Mouse (Mus musculus) embryonic fibroblast, embryonic 13.5 days (primary cell): Measurements from ENCODE around the gene Trip10. TPM values are rescaled to one million over a fixed set of nuclear protein-coding genes. Genes with fewer than 3 reads are reported as not detected.

Source experiments
- H3K27ac ChIP-seq: 2 replicates; pipeline ENCODE4 v1.5.1; 2012; ENCODE audit warnings: low read length, control low read depth, inconsistent platforms; ENCODE audit not compliant: insufficient read depth
- H3K4me1 ChIP-seq: 2 replicates; pipeline ENCODE4 v1.6.1; 2011; ENCODE audit warnings: low read length; ENCODE audit not compliant: control insufficient read depth, insufficient read depth
- H3K4me3 ChIP-seq: 2 replicates; pipeline ENCODE4 v1.5.1; 2011; ENCODE audit warnings: mild to moderate bottlenecking, control low read depth, low read length; ENCODE audit not compliant: insufficient read depth
- CTCF ChIP-seq: IDR thresholded peaks from 2 replicates; pipeline ENCODE4 v1.5.1; 2011; ENCODE audit warnings: mild to moderate bottlenecking, control low read depth, low read length, moderate library complexity, borderline replicate concordance; ENCODE audit not compliant: insufficient read depth
- POLR2A ChIP-seq: IDR thresholded peaks from 2 replicates; pipeline ENCODE4 v1.6.1; 2011; ENCODE audit warnings: low read depth, mild to moderate bottlenecking, control low read depth, low read length, moderate library complexity
- polyA plus RNA-seq: library from polyadenylated mRNA; stranded (reverse); fragments of >200 nt; gene quantifications from 2 replicates; pipeline ENCODE4 v1.2.4, GENCODE M21; 2011; ENCODE audit warnings: low read depth; ENCODE audit not compliant: missing spikeins, insufficient read length

Trip10 gene
- polyA plus RNA-seq, 1 experiment: 61.3 TPM

DNA sequence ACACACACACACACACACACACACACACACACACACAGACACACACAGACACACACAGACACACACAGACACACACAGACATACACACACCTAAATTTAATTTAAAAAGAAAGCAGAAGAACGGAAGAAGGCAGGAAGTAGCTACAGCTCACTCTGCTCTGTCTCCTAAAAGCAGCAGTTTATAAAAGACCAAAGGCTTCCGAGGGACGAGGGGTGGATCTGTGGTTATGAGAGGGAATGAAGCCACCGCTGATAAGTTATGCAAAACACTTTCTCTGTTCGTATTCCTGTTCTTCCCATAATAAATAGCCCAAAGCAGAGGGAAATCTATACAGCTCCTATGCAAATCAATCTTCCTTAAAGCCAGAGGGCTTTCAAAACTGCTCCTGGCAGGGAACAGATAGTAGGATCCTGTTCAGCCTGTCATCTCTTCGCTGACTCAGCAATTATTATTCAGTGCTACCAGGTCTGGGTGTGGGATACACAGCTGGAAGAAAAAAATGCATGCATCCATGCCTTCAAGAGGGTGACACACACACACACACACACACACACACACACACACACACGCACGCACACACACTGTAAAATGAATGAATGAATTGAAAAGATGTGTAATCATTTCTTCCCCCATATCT lies 37.6 kb downstream of the Trip10 start:
- TF ChIP-seq CTCF: no peak
- no peak overlapping the region for H3K4me3 ChIP-seq
- H3K4me1 ChIP-seq: no peaks in the 10 kb centered on the region
- H3K27ac ChIP-seq: no peak overlapping the region

DNA sequence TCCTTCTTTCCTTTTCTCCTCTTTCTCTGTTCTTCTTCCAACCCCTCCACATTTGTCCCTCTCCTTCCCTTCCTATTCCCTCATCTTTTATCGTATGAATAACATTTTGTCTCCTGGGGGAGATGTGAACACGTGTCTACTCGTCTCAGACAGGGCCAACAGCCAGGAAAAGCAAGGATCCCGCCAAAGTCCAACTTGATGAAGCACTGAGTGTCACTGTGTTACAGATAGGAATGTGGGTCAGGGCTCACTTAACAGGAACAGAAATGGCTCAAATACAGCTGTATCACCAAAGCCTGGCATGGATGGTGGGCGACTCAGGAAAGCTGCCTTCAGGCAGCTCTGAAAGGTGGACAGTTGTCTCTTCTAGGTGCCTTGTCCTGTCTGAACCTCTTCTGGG lies 40.0 kb downstream of the Trip10 start:
- TF ChIP-seq CTCF: no peak
- Histone ChIP-seq H3K4me1 (no peaks in the 10 kb centered on the region), H3K4me3 (no peak overlapping the region), H3K27ac (no peak overlapping the region)

- TF ChIP-seq CTCF (no peak), POLR2A (no peak)
- H3K4me3 ChIP-seq: no peak overlapping the region
- H3K27ac ChIP-seq: no peak overlapping the region
- H3K4me1 ChIP-seq: no peaks in the 10 kb centered on the region
Measured at GRCm38 (mm10) chr17:57290001-57290670, 40.9 kb downstream of the Trip10 start.

DNA sequence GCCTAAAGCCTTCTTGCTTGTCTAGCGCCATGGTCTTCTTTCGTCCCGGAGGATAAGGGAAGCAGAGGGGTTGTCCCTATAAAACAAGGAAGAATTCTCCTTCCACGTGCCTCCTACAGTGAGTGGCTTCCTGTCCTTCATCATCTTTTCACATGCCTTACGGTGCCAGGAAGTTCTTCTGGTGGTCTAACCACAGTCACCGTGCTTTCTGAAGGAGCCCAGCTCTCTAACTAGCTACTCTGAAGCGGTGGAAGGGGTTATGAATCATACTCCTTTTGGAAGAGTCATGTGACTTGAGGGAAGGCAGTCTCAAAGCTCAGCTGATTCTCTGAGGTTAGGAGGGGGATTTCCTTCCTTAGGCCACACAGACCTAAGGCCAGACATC lies 41.4 kb downstream of the Trip10 start:
- no peak for TF ChIP-seq CTCF
- TF ChIP-seq POLR2A: no peak
- H3K27ac ChIP-seq: no peak overlapping the region
- H3K4me1 ChIP-seq: no peaks in the 10 kb centered on the region
- no peak overlapping the region for H3K4me3 ChIP-seq

DNA sequence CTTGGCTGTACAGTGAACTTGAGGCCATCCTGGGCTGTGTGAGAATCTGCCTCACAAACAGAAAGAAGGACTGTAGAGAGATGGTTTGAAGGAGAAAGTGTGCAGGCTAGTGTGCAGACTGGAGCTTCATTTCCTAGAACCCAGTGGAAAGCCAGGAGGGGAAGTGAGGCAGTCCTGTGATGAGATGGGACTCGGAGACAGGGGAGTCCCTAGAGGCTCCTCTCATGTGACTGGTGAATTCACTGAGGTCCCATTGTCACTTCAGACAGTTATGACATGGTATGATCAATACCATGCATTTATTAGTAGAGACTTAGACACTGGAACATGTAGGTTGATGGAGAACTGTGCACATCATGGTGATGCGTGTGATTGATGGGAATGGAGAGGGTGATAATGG lies 43.0 kb downstream of the Trip10 start:
- TF ChIP-seq POLR2A (no peak), CTCF (no peak)
- H3K4me3 ChIP-seq: no peak overlapping the region
- no peak overlapping the region for H3K27ac ChIP-seq
- H3K4me1 ChIP-seq: no peaks in the 10 kb centered on the region

DNA sequence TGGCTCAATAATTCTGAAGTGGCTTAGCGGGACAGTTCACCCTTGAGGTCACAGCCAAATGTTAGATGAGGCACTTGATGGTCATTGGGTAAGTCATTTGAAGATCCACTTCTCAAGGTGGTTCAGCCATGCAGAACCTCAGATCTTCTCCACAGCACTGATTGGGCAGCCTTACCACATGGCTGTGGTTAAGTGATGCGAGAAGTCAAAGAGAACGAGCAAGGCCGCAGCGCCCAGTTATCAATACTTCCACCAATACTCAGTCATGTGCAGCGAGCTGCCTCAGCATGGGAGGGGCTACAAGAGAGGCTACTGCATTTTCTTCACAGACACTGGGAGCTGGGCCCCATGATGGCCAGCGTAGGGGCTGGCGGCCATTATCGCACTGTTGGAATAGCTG lies 43.7 kb downstream of the Trip10 start:
- no peak overlapping the region for H3K27ac ChIP-seq
- no peaks in the 10 kb centered on the region for H3K4me1 ChIP-seq
- no peak overlapping the region for H3K4me3 ChIP-seq
- TF ChIP-seq POLR2A (no peak), CTCF (no peak)

GRCm38 (mm10) chr17:57295935-57296334 lies 46.7 kb downstream of the Trip10 start:
- Histone ChIP-seq H3K4me1 (no peaks in the 10 kb centered on the region), H3K27ac (no peak overlapping the region), H3K4me3 (no peak overlapping the region)
- TF ChIP-seq CTCF (no peak), POLR2A (no peak)

- TF ChIP-seq POLR2A: no peak
- no peak for TF ChIP-seq CTCF
- Histone ChIP-seq H3K4me3 (no peak overlapping the region), H3K4me1 (no peaks in the 10 kb centered on the region), H3K27ac (no peak overlapping the region)
Measured at GRCm38 (mm10) chr17:57297040-57297439, 47.8 kb downstream of the Trip10 start.

DNA sequence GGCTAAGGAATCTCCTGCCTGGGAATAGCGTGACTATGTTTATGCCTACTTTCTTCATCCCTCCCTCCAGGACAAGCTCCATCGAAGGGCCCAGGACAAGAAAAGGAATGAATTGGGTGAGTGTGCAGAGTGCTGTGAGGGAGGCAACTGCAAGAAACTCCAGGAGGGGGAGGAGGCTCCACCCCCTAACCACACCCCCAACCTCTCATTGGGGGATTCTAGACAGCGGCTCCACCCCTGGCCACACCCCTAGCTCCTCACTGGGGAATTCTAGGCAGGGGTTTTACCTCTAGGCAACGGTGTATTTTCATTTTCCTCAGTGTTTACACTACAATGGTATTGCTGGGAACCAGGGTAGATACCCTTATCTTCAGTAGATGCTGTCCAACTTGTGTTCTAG lies 56.3 kb downstream of the Trip10 start:
- TF ChIP-seq POLR2A: no peak
- no peak for TF ChIP-seq CTCF
- no peak overlapping the region for H3K4me3 ChIP-seq
- no peak overlapping the region for H3K27ac ChIP-seq
- H3K4me1 ChIP-seq: no peaks in the 10 kb centered on the region

- no peaks in the 10 kb centered on the region for H3K4me1 ChIP-seq
- TF ChIP-seq POLR2A: no peak
- TF ChIP-seq CTCF: no peak
- no peak overlapping the region for H3K4me3 ChIP-seq
- no peak overlapping the region for H3K27ac ChIP-seq
Measured at GRCm38 (mm10) chr17:57307074-57307473, 57.8 kb downstream of the Trip10 start.
